Mouse (Mus musculus) limb, embryonic 15.5 days (tissue): ENCODE results near the gene Aaas. TPM values are rescaled to one million over a fixed set of nuclear protein-coding genes. Genes with fewer than 3 reads are reported as not detected.
A peak's percentile ranks its signal among the peaks of the same experiment; 100 is the strongest.

ENCODE experiments used
- ATAC-seq: fragments of 200-750 bp; cut with Nextera tagmentation; 2 replicates; pipeline ENCODE4 v1.8.0; 2017; ENCODE audit warnings: low read depth, moderate TSS enrichment; ENCODE audit not compliant: insufficient number of reproducible peaks, low FRiP score, low TSS enrichment
- H3K27ac ChIP-seq: fragments of 300-500 bp; sonication (generic); 2 replicates; pipeline ENCODE4 v1.5.1; 2015; ENCODE audit warnings: moderate library complexity, mild to moderate bottlenecking, inconsistent platforms
- H3K27me3 ChIP-seq: fragments of 300-500 bp; sonication (generic); 2 replicates; pipeline ENCODE4 v1.6.1; 2015; ENCODE audit warnings: inconsistent platforms
- H3K36me3 ChIP-seq: fragments of 300-500 bp; sonication (generic); 2 replicates; pipeline ENCODE4 v1.6.1; 2015; ENCODE audit warnings: inconsistent platforms
- H3K4me1 ChIP-seq: fragments of 300-500 bp; sonication (generic); 2 replicates; pipeline ENCODE4 v1.6.1; 2015; ENCODE audit warnings: inconsistent platforms
- H3K4me2 ChIP-seq: fragments of 300-500 bp; sonication (generic); 2 replicates; pipeline ENCODE4 v1.6.1; 2015; ENCODE audit warnings: mild to moderate bottlenecking, inconsistent platforms
- H3K4me3 ChIP-seq: fragments of 300-500 bp; sonication (generic); 2 replicates; pipeline ENCODE4 v1.5.1; 2015; ENCODE audit warnings: mild to moderate bottlenecking, inconsistent platforms
- H3K9ac ChIP-seq: fragments of 300-500 bp; sonication (generic); 2 replicates; pipeline ENCODE4 v1.6.1; 2015; ENCODE audit warnings: inconsistent platforms
- H3K9me3 ChIP-seq: fragments of 300-500 bp; sonication (generic); 2 replicates; pipeline ENCODE4 v1.6.1; 2016; ENCODE audit warnings: inconsistent platforms
- WGBS: fragments of 180-500 bp; shearing (Covaris S2); methylation state at CpG from one replicate; pipeline ENCODE4 v1.1.7; 2015; 5-methylcytosine and 5-hydroxymethylcytosine counted together
- polyA plus RNA-seq: library from polyadenylated mRNA; unstranded; fragments of >200 nt; fragmentation: Nextera tagmentation; extraction: Ambion mirVana; gene quantifications from 2 replicates; pipeline ENCODE4 v1.2.1, GENCODE M21; 2015

Gene Aaas
- polyA plus RNA-seq, 1 experiment from 2014 or later, result 61.3 TPM

GRCm38 (mm10) chr15:102295633-102296367, 54.8 kb downstream of the Aaas start, which contains the start of gene Espl1:
TSS of gene Espl1 (plus strand) at chr15:102296266.
- 6% methylated on average over 25 of the region's 25 CpGs for WGBS
- no peak within 1 kb of the TSS for H3K27ac ChIP-seq
- peak within 1 kb of the TSS; percentile 47 for H3K9ac ChIP-seq
- H3K4me1 ChIP-seq, result peaks cover 7% of the 10 kb centered on the region
- H3K9me3 ChIP-seq, result no peaks in the 10 kb centered on the region
- peak within 1 kb of the TSS; percentile 77 for H3K4me3 ChIP-seq
- no peaks in the 10 kb centered on the region for H3K27me3 ChIP-seq
- ATAC-seq, result peak; percentile 95
- peak within 1 kb of the TSS; percentile 92 for H3K4me2 ChIP-seq
- peaks cover 17% of the 10 kb centered on the region for H3K36me3 ChIP-seq

Other genes with a start within 250 kb of the Aaas start
- 33.4 and 35.4 TPM in 2 replicates for gene Spryd3, start 214.5 kb downstream of the Aaas start, polyA plus RNA-seq
- gene Igfbp6, start 206.4 kb downstream of the Aaas start, polyA plus RNA-seq, result 17.5 and 24.6 TPM in 2 replicates
- gene Soat2, start 200.2 kb downstream of the Aaas start, polyA plus RNA-seq, result 0.61 and 0.81 TPM in 2 replicates
- 51.9 and 59.9 TPM in 2 replicates for gene Zfp740, start 147.5 kb downstream of the Aaas start, polyA plus RNA-seq
- gene Csad, start 146.0 kb downstream of the Aaas start, polyA plus RNA-seq, result 80.3 and 81.8 TPM in 2 replicates
- 6.3 and 6.6 TPM in 2 replicates for gene Itgb7, start 118.8 kb downstream of the Aaas start, polyA plus RNA-seq
- 120 and 128 TPM in 2 replicates for gene Rarg, start 93.3 kb downstream of the Aaas start, polyA plus RNA-seq
- gene Gm9918, start 80.2 kb downstream of the Aaas start, polyA plus RNA-seq, result 0.79 and 0.83 TPM in 2 replicates
- gene Mfsd5, start 71.3 kb downstream of the Aaas start, polyA plus RNA-seq, result 100.0 and 103 TPM in 2 replicates
- gene Espl1, start 54.5 kb downstream of the Aaas start, polyA plus RNA-seq, result 17.7 and 19.5 TPM in 2 replicates
- gene Pfdn5, start 24.7 kb downstream of the Aaas start, polyA plus RNA-seq, result 314 and 380 TPM in 2 replicates
- gene Myg1, start 19.1 kb downstream of the Aaas start, polyA plus RNA-seq, result 81.8 and 86.3 TPM in 2 replicates
- 12.6 and 18.1 TPM in 2 replicates for gene Sp7, start 16.4 kb upstream of the Aaas start, polyA plus RNA-seq
- 9.3 and 11.1 TPM in 2 replicates for gene Sp1, start 55.4 kb upstream of the Aaas start, polyA plus RNA-seq
- gene Amhr2, start 94.6 kb upstream of the Aaas start, polyA plus RNA-seq, result 1.0 and 2.6 TPM in 2 replicates
- gene Prr13, start 108.3 kb upstream of the Aaas start, polyA plus RNA-seq, result 72.0 and 78.8 TPM in 2 replicates
- gene Pcbp2, start 119.8 kb upstream of the Aaas start, polyA plus RNA-seq, result 201 and 221 TPM in 2 replicates
- 3.6 and 7.7 TPM in 2 replicates for gene Gm10337, start 153.0 kb upstream of the Aaas start, polyA plus RNA-seq
- 16.7 and 17.9 TPM in 2 replicates for gene Map3k12, start 166.3 kb upstream of the Aaas start, polyA plus RNA-seq
- gene Tarbp2, start 167.4 kb upstream of the Aaas start, polyA plus RNA-seq, result 81.0 and 88.5 TPM in 2 replicates
- 2.1 and 2.7 TPM in 2 replicates for gene Npff, start 174.2 kb upstream of the Aaas start, polyA plus RNA-seq